Mouse (Mus musculus): ENCODE data around the gene Prkag1. TPM values are rescaled to one million over a fixed set of nuclear protein-coding genes. Genes with fewer than 3 reads are reported as not detected.

The Prkag1 gene
- polyA plus RNA-seq, 1 experiment from 2014 or later, result 71.7 TPM

GRCm38 (mm10) chr15:98797835-98798492 lies 33.4 kb downstream of the Prkag1 start:
- peak overlapping the region; percentile 12; the same call in 1 of the 2 replicates for H3K4me2 ChIP-seq (ENCODE audit: low read depth, low read length)
- H3K27me3 ChIP-seq (replicated peaks; ENCODE audit: control insufficient read depth, insufficient read depth, low read length), result peaks cover 99% of the 10 kb centered on the region
- peak; percentile 64 for DNase-seq (ENCODE audit: low spot score)
- H3K9ac ChIP-seq (ENCODE audit: low read depth, low read length), result peak overlapping the region; percentile 25; the same call in 1 of the 2 replicates
- peak; percentile 63; the same call in 1 of the 2 replicates for ATAC-seq (ENCODE audit: low read depth)
- no peak overlapping the region for H3K4me3 ChIP-seq (ENCODE audit: low read depth, low read length)
- no peak overlapping the region for H3K27ac ChIP-seq (replicated peaks; ENCODE audit: low read depth, low read length)
- no peaks in the 10 kb centered on the region for H3K9me3 ChIP-seq (ENCODE audit: control insufficient read depth, low read length)
- 0 out of 2 replicates have a peak, but pooled peaks cover under 1% of the 10 kb centered on the region for H3K4me1 ChIP-seq (ENCODE audit: control insufficient read depth, insufficient read depth, low read length)
- H3K36me3 ChIP-seq (ENCODE audit: control insufficient read depth, insufficient read depth, low read length), result no peaks in the 10 kb centered on the region
- WGBS, result 3% methylated on average over 22 of the region's 28 CpGs

DNA sequence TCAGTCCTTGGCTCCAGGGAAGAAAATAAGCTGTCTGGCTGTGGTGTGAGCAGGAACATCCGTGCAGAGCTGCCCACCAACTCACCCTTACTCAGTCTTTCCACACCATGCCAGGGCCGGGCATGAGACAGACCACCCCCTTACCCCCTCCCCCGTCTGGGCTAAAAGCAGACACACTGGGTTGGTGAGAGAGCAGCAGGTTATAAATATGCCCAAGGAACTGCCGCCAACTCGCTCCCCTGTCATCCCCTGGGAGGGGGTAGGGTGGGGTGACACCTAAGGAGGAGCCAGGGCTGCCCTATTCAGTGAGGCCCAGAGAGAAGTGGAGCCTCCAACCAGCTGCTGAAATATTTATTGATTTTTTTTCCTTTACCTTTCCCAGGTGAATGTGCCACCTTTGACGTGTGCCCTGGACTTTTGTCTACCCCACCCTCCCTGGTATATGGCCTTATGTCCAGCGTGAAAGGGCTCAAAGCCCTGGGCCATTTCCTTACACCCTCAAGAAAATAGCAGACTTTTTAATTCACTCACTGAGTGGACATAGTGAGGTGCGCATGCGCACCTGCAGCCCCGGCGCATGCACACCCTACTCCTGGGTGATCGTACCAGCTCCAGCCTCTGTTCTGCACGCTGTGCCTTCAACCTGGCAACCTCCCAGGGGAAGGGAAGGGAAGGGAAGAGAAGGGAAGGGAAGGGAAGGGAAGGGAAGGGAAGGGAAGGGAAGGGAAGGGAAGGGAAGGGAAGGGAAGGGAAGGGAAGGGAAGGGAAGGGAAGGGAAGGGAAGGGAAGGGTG lies 34.3 kb downstream of the Prkag1 start:
- Histone ChIP-seq H3K27me3 (replicated peaks; ENCODE audit: control insufficient read depth, insufficient read depth, low read length) (peaks cover 99% of the 10 kb centered on the region), H3K9me3 (ENCODE audit: control insufficient read depth, low read length) (no peaks in the 10 kb centered on the region), H3K4me1 (ENCODE audit: control insufficient read depth, insufficient read depth, low read length) (0 out of 2 replicates have a peak, but pooled peaks cover 9% of the 10 kb centered on the region), H3K4me2 (ENCODE audit: low read depth, low read length) (no peak overlapping the region), H3K9ac (ENCODE audit: low read depth, low read length) (no peak overlapping the region), H3K4me3 (ENCODE audit: low read depth, low read length) (no peak overlapping the region), H3K36me3 (ENCODE audit: control insufficient read depth, insufficient read depth, low read length) (no peaks in the 10 kb centered on the region), H3K27ac (replicated peaks; ENCODE audit: low read depth, low read length) (no peak overlapping the region)
- DNase-seq (ENCODE audit: low spot score) (no peak), ATAC-seq (ENCODE audit: low read depth) (peak; percentile 34; the same call in 1 of the 2 replicates)
- WGBS, result 3% methylated on average over 12 of the region's 13 CpGs

- H3K9ac ChIP-seq (ENCODE audit: low read depth, low read length), result no peak overlapping the region
- H3K27me3 ChIP-seq (replicated peaks; ENCODE audit: control insufficient read depth, insufficient read depth, low read length), result peaks cover 99% of the 10 kb centered on the region
- H3K4me2 ChIP-seq (ENCODE audit: low read depth, low read length), result peak overlapping the region; percentile 48; the same call in 1 of the 2 replicates
- WGBS, result 5% methylated on average over 13 of the region's 13 CpGs
- ATAC-seq (ENCODE audit: low read depth), result no peak
- no peaks in the 10 kb centered on the region for H3K9me3 ChIP-seq (ENCODE audit: control insufficient read depth, low read length)
- no peaks in the 10 kb centered on the region for H3K36me3 ChIP-seq (ENCODE audit: control insufficient read depth, insufficient read depth, low read length)
- no peak for DNase-seq (ENCODE audit: low spot score)
- no peak overlapping the region for H3K27ac ChIP-seq (replicated peaks; ENCODE audit: low read depth, low read length)
- H3K4me3 ChIP-seq (ENCODE audit: low read depth, low read length), result peak overlapping the region; percentile 33; the same call in 1 of the 2 replicates
- H3K4me1 ChIP-seq (ENCODE audit: control insufficient read depth, insufficient read depth, low read length), result 0 out of 2 replicates have a peak, but pooled peaks cover 9% of the 10 kb centered on the region
Observed at GRCm38 (mm10) chr15:98793141-98793698, 38.1 kb downstream of the Prkag1 start.

DNA sequence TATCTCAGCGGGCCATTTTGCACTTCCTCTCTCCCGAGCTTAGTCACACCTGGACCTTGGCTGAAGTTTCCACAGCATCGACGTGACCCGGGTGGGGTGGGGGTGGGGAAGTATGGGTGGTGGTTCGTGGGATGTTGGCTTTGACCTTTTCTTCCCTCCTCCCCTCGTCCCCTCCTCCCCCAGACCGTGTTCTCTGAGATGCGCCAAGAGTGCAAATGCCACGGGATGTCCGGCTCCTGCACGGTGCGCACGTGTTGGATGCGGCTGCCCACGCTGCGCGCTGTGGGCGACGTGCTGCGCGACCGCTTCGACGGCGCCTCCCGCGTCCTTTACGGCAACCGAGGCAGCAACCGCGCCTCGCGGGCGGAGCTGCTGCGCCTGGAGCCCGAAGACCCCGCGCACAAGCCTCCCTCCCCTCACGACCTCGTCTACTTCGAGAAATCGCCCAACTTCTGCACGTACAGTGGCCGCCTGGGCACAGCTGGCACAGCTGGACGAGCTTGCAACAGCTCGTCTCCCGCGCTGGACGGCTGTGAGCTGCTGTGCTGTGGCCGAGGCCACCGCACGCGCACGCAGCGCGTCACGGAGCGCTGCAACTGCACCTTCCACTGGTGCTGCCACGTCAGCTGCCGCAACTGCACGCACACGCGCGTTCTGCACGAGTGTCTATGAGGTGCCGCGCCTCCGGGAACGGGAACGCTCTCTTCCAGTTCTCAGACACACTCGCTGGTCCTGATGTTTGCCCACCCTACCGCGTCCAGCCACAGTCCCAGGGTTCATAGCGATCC lies 38.9 kb downstream of the Prkag1 start:
- H3K9me3 ChIP-seq (ENCODE audit: control insufficient read depth, low read length), result no peaks in the 10 kb centered on the region
- peak overlapping the region; percentile 30; the same call in 1 of the 2 replicates for H3K9ac ChIP-seq (ENCODE audit: low read depth, low read length)
- no peak overlapping the region for H3K27ac ChIP-seq (replicated peaks; ENCODE audit: low read depth, low read length)
- peak overlapping the region; percentile 33 for H3K4me3 ChIP-seq (ENCODE audit: low read depth, low read length)
- ATAC-seq (ENCODE audit: low read depth), result no peak
- no peak for DNase-seq (ENCODE audit: low spot score)
- 0 out of 2 replicates have a peak, but pooled peaks cover 9% of the 10 kb centered on the region for H3K4me1 ChIP-seq (ENCODE audit: control insufficient read depth, insufficient read depth, low read length)
- peaks cover 99% of the 10 kb centered on the region for H3K27me3 ChIP-seq (replicated peaks; ENCODE audit: control insufficient read depth, insufficient read depth, low read length)
- WGBS, result 2% methylated on average over 55 of the region's 75 CpGs
- H3K4me2 ChIP-seq (ENCODE audit: low read depth, low read length), result peak overlapping the region; percentile 48
- no peaks in the 10 kb centered on the region for H3K36me3 ChIP-seq (ENCODE audit: control insufficient read depth, insufficient read depth, low read length)

GRCm38 (mm10) chr15:98791771-98792170 lies 39.5 kb downstream of the Prkag1 start:
- peak overlapping the region; percentile 4; the same call in 1 of the 2 replicates for H3K4me3 ChIP-seq (ENCODE audit: low read depth, low read length)
- 2% methylated on average over 23 of the region's 23 CpGs for WGBS
- no peak overlapping the region for H3K27ac ChIP-seq (replicated peaks; ENCODE audit: low read depth, low read length)
- 0 out of 2 replicates have a peak, but pooled peaks cover 9% of the 10 kb centered on the region for H3K4me1 ChIP-seq (ENCODE audit: control insufficient read depth, insufficient read depth, low read length)
- DNase-seq (ENCODE audit: low spot score) (no peak), ATAC-seq (ENCODE audit: low read depth) (no peak)
- no peak overlapping the region for H3K9ac ChIP-seq (ENCODE audit: low read depth, low read length)
- no peak overlapping the region for H3K4me2 ChIP-seq (ENCODE audit: low read depth, low read length)
- peaks cover 96% of the 10 kb centered on the region for H3K27me3 ChIP-seq (replicated peaks; ENCODE audit: control insufficient read depth, insufficient read depth, low read length)
- H3K9me3 ChIP-seq (ENCODE audit: control insufficient read depth, low read length), result no peaks in the 10 kb centered on the region
- no peaks in the 10 kb centered on the region for H3K36me3 ChIP-seq (ENCODE audit: control insufficient read depth, insufficient read depth, low read length)

DNA sequence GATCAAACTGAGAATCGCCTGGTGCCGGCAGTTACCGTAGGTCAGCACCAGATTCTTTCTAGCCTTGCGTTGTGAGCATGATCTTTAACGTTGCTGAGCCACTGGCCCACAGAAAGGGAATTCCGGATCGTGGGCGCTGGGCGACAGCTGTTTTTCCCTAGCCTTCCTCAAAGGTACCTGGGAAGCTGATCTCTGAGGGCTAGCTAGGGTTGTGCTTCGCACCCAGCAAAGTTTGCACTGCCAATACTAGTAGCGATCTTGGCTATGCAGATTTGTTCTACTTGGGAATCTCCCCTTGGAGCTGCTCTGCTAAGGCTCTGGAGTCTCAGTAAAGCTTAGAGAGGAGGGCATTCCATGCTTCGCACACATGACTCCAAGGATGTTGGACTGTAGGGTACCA lies 40.1 kb downstream of the Prkag1 start:
- ATAC-seq (ENCODE audit: low read depth), result no peak
- H3K27me3 ChIP-seq (replicated peaks; ENCODE audit: control insufficient read depth, insufficient read depth, low read length), result peaks cover 94% of the 10 kb centered on the region
- peak overlapping the region; percentile 29 for H3K4me2 ChIP-seq (ENCODE audit: low read depth, low read length)
- 0 out of 2 replicates have a peak, but pooled peaks cover 9% of the 10 kb centered on the region for H3K4me1 ChIP-seq (ENCODE audit: control insufficient read depth, insufficient read depth, low read length)
- H3K9ac ChIP-seq (ENCODE audit: low read depth, low read length), result no peak overlapping the region
- H3K4me3 ChIP-seq (ENCODE audit: low read depth, low read length), result peak overlapping the region; percentile 16; the same call in 1 of the 2 replicates
- 3% methylated on average over 12 of the region's 12 CpGs for WGBS
- H3K9me3 ChIP-seq (ENCODE audit: control insufficient read depth, low read length), result no peaks in the 10 kb centered on the region
- DNase-seq (ENCODE audit: low spot score), result no peak
- no peak overlapping the region for H3K27ac ChIP-seq (replicated peaks; ENCODE audit: low read depth, low read length)
- H3K36me3 ChIP-seq (ENCODE audit: control insufficient read depth, insufficient read depth, low read length), result no peaks in the 10 kb centered on the region

GRCm38 (mm10) chr15:98790761-98791160 lies 40.6 kb downstream of the Prkag1 start:
- Histone ChIP-seq H3K9me3 (ENCODE audit: control insufficient read depth, low read length) (peaks cover 2% of the 10 kb centered on the region; the same call in 1 of the 2 replicates), H3K36me3 (ENCODE audit: control insufficient read depth, insufficient read depth, low read length) (no peaks in the 10 kb centered on the region), H3K27me3 (replicated peaks; ENCODE audit: control insufficient read depth, insufficient read depth, low read length) (peaks cover 90% of the 10 kb centered on the region), H3K4me1 (ENCODE audit: control insufficient read depth, insufficient read depth, low read length) (0 out of 2 replicates have a peak, but pooled peaks cover 9% of the 10 kb centered on the region), H3K27ac (replicated peaks; ENCODE audit: low read depth, low read length) (no peak overlapping the region), H3K4me3 (ENCODE audit: low read depth, low read length) (peak overlapping the region; percentile 16), H3K9ac (ENCODE audit: low read depth, low read length) (no peak overlapping the region), H3K4me2 (ENCODE audit: low read depth, low read length) (peak overlapping the region; percentile 29)
- DNase-seq (ENCODE audit: low spot score), result no peak
- ATAC-seq (ENCODE audit: low read depth), result 0 out of 2 replicates have a peak, but pooled peaks have one; percentile 34
- under 1% methylated on average over 23 of the region's 23 CpGs for WGBS

Data from embryonic facial prominence, embryonic 14.5 days (tissue).